Mouse (Mus musculus) testis, postnatal 10 days (tissue): ENCODE measurements at regions not wholly inside any gene's neighbourhood (a gene's known extent, or its start where the extent isn't known, plus 50 kb on each side); places are given as distances from the start of the nearest gene placed in this dataset.
"Not testable (repeated sequence)": the region's sequence is repeated elsewhere in the genome, so short reads cannot be mapped to it uniquely, and the experiment has no call there.

ENCODE experiments used
- DNase-seq: peaks from one replicate; pipeline ENCODE4 v3.0.0; 2021; ENCODE audit warnings: low spot score

GRCm38 (mm10) chr3:38312834-38313233, 171.8 kb downstream of the Ankrd50 start:
- DNase-seq = no peak

DNA sequence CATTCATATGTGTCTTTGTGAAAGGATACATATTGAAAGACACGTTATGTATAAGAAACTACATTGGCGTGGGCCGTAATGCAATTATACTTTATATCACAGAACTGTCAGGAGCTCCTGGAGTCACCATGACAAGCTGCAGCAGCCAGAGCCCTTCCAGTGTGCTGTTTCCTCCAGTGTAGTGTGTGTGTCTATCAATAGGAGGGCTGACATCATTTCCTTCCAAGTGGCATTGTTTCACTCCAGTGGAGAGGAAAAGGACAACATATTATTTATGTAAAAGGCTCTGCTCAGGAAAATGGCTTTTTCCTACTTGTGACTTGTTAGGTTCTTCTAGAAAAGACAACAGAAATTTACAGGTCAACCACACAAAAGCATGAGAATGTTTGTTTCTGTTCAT, 172.5 kb downstream of the Ankrd50 start:
- no peak for DNase-seq

- DNase-seq = no peak
Observed at GRCm38 (mm10) chr3:38299898-38300751, 184.5 kb downstream of the Ankrd50 start.

DNA sequence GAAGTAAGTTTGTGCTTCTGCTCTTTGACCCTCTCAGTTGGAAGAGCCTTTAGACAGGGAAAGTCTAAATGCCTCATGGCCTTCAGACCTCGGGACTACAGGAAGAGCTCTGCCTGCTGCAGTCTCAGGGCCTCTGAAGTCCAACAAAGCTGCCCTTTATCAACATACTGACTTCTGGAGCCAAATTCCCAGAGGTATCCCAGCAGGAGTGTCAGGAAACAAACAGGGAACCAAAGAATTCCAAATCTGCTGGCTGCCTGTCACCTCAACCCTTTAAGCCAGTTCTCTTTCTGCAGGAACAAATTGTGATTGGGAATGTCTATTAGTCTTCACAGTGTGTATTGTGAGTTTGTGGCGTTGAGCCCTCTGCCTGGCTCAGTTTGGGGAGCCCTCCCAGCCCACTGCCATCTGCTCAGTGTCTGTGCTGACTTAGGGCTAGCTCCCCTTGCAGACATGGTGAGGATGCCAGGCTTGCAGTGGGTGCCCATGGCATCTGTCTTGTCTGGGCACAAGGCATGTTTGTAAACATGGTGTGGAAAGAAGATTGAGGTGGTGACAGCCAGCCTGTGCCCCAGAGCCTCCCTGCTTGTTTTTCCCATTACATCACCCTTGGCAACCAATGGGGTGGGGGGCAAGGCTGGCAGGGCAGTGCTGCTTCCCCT, 185.3 kb downstream of the Ankrd50 start:
- DNase-seq = no peak

- no peak for DNase-seq
Observed at GRCm38 (mm10) chr3:38297499-38297898, 187.1 kb downstream of the Ankrd50 start.

DNA sequence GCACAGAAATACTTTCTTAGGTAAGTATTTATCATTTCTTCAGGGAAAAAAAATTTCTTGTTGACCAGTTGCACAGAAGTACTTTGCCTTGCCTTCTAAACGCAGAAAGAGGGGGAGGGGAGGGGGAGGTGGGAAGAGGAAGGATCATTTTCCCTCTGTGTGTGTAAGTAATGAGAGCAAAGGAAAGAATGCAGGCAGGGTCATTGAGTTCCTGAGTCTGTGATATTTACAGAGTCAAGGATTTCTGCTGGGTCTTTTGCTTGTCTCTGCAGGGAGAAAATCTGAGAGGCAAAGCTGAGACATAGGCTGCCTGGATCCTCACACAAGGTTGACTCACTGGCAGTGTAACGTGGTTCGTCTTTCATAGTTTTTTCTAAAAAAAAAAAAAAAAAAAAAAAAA, 195.6 kb downstream of the Ankrd50 start:
- DNase-seq = no peak

DNA sequence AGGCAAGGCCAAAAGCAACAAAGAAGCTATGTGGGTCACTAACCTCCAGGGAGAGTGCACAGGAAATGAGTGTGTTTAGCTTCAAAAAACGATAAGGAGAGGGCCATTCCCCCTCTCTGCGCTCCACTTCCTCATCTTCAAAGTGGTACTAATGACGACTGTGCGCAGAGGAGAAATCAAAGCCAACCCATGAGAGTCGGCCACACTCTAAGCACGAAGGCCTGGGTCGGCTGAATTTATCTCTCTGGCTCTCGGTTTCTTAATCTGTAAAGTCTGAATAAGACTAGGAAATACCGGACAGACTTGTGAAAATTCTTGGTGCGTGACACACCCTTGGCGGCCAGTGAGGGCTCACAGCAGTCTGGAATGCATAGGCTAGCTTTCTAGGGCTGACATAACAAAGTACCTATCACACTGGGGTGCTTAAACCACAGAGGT, 200.9 kb downstream of the Ankrd50 start:
- DNase-seq = no peak

DNA sequence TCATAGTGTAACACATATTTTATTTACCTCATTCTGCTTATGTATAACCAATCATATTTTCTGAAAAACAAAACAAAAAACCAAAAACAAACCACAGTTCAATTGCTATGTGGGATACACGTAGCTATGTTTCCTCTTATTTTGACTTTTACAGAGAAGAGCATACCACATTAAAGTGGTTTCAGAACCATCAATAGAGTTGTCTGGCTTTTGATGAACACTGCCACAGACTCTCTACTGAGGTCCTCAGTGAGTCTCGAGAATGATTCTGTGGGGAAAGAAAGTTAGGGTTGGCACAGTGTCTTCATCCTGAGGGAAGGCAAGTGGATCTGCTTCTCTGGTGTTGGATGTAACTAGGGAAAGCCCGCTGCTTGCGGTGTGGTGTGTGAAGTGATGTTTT, 201.8 kb downstream of the Ankrd50 start:
- DNase-seq = no peak

DNA sequence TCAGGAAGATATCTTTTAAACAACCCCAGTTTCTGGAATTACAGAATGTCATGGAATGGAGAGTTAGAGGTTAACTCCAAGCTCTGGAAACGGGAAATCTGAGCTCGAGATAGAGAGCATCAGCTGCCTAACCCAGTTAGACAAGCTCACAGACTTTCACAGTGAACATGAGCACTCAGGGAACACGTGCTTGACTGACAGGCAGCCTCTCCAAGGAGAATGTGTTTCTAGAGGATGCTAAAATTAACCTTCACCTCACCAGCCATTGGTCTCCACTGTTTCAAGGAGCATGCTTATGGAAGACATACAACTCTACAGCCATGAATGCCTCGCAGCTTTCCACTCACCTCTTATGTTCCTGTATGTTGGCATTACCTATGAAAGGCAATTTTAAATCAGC, 203.0 kb downstream of the Ankrd50 start:
- no peak for DNase-seq

DNA sequence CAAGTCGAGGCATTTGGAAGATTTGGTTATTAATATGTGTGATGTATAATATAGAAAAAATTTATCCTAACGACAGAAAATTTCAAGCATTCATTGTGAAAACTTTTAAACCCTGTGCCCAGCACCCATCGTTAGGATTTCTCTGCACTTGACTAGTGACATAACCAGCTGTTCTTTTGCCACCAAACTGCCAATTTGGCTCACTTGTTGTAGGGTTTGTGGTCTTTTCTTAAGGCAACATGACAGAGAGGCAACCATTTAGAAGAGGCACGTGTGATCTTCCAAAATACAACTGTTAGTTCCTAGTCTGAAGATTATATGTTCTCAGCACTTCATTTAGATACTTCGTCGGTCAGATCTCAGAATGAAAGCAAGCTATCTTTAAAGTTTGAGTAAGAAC, 203.8 kb downstream of the Ankrd50 start:
- no peak for DNase-seq

DNA sequence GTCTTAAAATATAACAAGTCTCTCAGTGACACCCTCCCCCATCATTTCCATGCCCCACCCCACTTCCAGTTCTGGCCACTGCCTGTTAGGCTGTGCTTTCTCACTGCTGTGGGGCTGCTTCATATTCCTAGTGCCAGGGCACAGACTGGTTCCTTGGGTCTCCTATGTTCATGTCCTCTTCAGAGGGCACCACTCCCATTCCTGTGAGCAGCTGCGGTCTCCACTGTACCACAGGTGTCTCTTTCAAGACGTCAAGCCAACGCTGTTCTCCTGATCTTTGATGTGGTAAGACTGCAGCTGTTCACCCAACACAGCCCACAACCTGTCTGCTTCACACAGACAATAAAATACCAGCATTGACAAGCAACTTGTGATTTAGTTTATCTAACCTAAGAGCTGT, 204.5 kb downstream of the Ankrd50 start:
- DNase-seq = no peak

DNA sequence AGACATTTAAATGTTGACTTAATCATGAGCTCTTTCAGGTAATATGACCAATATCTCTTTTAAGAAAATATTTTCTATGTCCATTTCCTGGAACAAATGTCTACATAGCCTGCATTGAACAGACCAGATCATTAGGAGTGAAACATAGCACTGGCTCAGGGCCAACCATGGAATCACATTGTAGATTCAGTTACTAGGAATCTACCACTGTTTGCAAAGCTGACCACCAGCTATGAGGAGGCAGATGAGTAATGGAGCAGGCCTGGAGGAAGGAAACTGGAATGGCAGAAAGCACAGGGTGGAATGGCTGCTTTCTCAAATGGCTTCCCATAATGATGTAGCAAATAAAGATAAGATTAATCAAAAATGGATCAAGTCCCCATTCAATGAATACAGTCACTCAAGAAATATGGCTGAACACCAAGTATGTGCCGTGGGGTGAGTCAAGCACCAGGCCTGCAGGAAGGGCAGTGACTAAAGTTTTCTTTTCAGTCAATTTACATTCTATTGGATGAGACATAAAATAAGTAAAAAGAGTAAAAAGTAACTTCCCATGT, 207.6 kb downstream of the Ankrd50 start:
- no peak for DNase-seq

- no peak for DNase-seq
Observed at GRCm38 (mm10) chr3:38275321-38275720, 209.3 kb downstream of the Ankrd50 start.

DNA sequence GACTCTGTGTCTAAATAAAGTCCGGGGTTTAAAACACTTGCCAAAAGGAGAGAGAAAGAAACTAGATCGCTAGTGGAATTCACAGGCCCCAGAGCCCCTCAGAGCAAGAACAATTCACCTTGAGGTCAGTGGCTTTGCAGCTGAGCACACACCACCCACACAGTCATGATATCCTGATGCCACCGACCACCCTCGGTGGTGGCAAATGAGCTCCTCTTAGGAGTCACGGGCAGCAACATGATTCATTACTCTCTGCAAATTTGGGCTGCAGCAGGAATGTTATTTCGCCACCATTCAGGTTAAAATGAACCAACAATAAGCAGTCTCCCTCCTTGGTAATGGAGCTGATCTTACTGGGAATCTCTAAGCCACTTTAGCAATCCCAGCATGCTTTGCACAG, 213.9 kb downstream of the Ankrd50 start:
- no peak for DNase-seq

- no peak for DNase-seq
Observed at GRCm38 (mm10) chr3:38268226-38268625, 216.4 kb downstream of the Ankrd50 start.

GRCm38 (mm10) chr3:38263261-38264141, 221.1 kb downstream of the Ankrd50 start:
- no peak for DNase-seq

- no peak for DNase-seq
Observed at GRCm38 (mm10) chr3:38261326-38262075, 223.1 kb downstream of the Ankrd50 start.

DNA sequence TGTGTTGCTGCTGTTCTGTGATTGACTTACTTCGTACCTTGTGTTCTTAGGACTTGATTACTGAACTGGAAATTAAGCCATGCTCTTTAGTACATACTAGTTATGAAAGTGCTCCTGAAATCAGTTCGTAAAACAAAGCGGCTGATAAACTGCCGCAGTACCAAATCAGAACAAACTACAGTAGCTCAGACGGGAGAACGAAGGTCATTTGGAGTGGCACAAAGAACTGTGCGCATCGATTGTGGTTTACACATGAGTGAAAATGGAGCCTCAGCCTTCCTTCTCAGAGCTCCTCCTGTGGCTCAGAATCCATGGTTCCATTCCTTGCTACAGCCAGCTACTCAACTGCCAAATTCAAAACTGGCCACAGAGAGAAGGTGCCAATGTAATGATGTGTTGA, 225.4 kb downstream of the Ankrd50 start:
- DNase-seq = not testable (repeated sequence)

DNA sequence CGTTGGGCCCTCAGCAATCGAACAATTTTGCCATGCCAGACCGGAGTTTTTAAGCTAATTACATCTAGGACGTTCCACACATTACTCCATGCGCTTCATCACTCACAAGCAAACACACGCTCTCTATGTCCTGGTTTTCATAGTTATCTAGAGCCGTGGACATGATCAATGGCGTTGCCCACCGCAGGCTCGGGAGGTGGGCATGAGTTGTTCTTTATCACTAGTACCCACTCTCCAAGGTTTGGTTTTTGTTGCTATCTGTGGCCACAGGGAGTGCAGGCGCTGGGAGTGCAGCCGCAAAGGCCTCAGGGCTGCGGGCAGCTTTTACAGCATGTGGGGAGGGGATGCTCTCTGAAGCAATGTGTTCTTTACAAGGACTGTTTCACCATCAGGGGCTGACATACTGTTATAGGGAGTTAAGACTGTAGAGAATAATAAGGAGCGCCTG, 226.8 kb downstream of the Ankrd50 start:
- no peak for DNase-seq

- DNase-seq = peak; percentile 54
Observed at GRCm38 (mm10) chr3:38257076-38257842, 227.4 kb downstream of the Ankrd50 start.

GRCm38 (mm10) chr3:38255674-38256073, 229.0 kb downstream of the Ankrd50 start:
- peak; percentile 57 for DNase-seq
